Mouse (Mus musculus): Measurements from ENCODE around the gene Med14.

Gene Med14

GRCm38 (mm10) chrX:12653879-12654278, 108.0 kb downstream of the Med14 start:
- no peak for DNase-seq

GRCm38 (mm10) chrX:12651906-12652305, 110.0 kb downstream of the Med14 start:
- DNase-seq, result no peak

GRCm38 (mm10) chrX:12645531-12646304, 116.2 kb downstream of the Med14 start:
- peak; percentile 63 for DNase-seq

GRCm38 (mm10) chrX:12644976-12645375, 116.9 kb downstream of the Med14 start:
- no peak for DNase-seq

Measured in cerebellum, adult 11-12 months (tissue).